ENCODE assay signal across 14 mouse cellular contexts in the genomic region with DNA sequence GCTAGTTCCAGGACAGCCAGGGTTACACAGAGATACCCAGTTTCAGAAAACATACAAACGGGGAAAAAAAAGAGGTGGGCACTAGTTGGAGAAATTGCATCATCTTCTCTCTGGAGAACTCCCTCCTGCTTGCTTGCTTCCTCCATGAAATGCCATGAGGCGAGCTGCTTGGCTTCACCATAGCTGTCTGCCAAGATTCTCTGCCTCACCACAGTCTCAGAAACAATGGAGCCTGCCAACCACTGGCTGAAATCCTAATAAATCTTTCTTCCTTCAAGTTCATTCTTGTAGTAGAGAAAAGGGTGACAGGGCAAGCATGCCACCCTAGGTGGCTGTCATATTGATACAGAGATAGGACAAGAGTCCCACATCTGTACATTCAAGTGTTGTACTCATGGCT.
"Had no signal": no experiment of that assay in that cellular context is flagged by ENCODE, and none has a peak within 500 bp of the region (broad histone marks: within the 10 kb centered on the region; RNA-seq: fewer than 3 reads in every experiment).

No protein-coding gene starts in this region.

- DNase-seq: kidney, adult 9 months; kidney, postnatal 14 days; kidney, postnatal 4 days; layer of hippocampus, adult 9-11 months; liver, embryonic 13.5 days; lung, adult 2 months; lung, postnatal 14 days; lung, postnatal 4 days; midbrain, embryonic 14.5 days; retina, postnatal 1 day; right cerebral cortex, postnatal 25 days; spleen, adult 18-20 months; thymus, adult 2 months; thymus, postnatal 25 days had no signal
